Mouse (Mus musculus): Measurements from ENCODE around the gene Commd4. TPM values are rescaled to one million over a fixed set of nuclear protein-coding genes. Genes with fewer than 3 reads are reported as not detected.

Gene Commd4
- polyA plus RNA-seq, 1 experiment = 48.8 TPM

DNA sequence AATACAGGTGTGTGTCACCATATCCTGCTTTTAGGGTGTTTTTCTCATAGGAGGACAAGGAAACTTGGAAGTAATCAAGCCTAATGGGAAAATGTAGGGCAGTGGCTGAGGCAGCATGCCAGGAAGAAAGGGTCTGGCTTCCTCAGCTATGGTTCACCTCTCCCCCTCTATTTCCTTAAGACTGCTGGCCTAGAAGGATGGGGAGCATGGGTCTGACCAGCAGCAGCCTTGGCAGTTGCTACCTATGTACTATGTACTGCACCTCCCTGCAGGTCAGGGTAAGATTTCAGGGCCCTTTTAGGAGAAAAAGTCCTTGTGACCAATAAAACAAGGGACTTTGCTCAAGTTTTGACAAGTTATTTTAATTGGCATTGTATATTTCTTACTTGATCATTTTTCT, 28.5 kb downstream of the Commd4 start:
- H3K9me3 ChIP-seq = no peaks in the 10 kb centered on the region
- TF ChIP-seq FLI1 (IDR thresholded peaks at IDR 0.05; ENCODE audit: low read length) (no peak), GATA1 (IDR thresholded peaks at IDR 0.05; ENCODE audit: borderline replicate concordance, low read length) (no peak)
- H3K4me1 ChIP-seq = peaks cover 15% of the 10 kb centered on the region
- H3K4me3 ChIP-seq (replicated peaks) = peak overlapping the region; percentile 99
- H3K36me3 ChIP-seq (replicated peaks; ENCODE audit: low read length) = peaks cover 66% of the 10 kb centered on the region
- H3K27me3 ChIP-seq (replicated peaks) = no peaks in the 10 kb centered on the region

DNA sequence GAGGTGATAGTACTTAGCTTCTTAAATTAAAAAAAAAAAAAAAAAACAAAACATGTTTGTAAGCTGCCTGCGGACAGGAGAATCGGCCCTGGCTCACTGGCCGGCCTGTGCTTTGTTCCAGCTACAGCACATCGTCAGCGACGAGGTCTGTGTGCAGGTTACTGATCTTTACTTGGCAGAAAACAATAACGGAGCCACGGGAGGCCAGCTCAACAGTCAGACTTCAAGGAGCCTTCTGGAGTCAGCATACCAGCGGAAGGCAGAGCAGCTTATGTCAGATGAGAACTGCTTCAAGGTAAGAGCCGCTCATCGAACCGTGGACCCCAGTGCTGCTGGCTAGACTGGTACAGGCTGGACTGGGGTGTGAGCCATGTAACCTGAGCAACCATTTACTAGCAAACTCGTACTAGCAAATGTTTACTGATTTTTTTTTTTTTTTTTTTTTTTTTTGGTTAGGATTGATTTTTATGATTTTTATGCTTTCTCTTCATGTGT, 40.8 kb downstream of the Commd4 start:
- peaks cover 97% of the 10 kb centered on the region for H3K36me3 ChIP-seq (replicated peaks; ENCODE audit: low read length)
- no peak for TF ChIP-seq FLI1 (IDR thresholded peaks at IDR 0.05; ENCODE audit: low read length)
- TF ChIP-seq GATA1 (IDR thresholded peaks at IDR 0.05; ENCODE audit: borderline replicate concordance, low read length) = no peak

More for the DNA sequence above, 40.8 kb downstream of the Commd4 start:
- H3K27me3 ChIP-seq (replicated peaks) = no peaks in the 10 kb centered on the region
- H3K9me3 ChIP-seq = no peaks in the 10 kb centered on the region
- H3K4me3 ChIP-seq (replicated peaks) = no peak overlapping the region
- H3K4me1 ChIP-seq = no peaks in the 10 kb centered on the region

Other genes starting within 250 kb of the Commd4 start
- gene Snx33, start 230.0 kb downstream of the Commd4 start, polyA plus RNA-seq (2012; ENCODE audit: insufficient read depth, low replicate concordance) = 0.19 and 0.94 TPM in 2 replicates
- gene Imp3, start 220.9 kb downstream of the Commd4 start, polyA plus RNA-seq (2012; ENCODE audit: insufficient read depth, low replicate concordance) = 42.0 and 92.2 TPM in 2 replicates
- 1.3 and 2.5 TPM in 2 replicates for gene Snupn, start 207.5 kb downstream of the Commd4 start, polyA plus RNA-seq (2012; ENCODE audit: insufficient read depth, low replicate concordance)
- 3.5 TPM in 1 of 2 replicates, not detected in the other for gene Ptpn9, start 163.4 kb downstream of the Commd4 start, polyA plus RNA-seq (2012; ENCODE audit: insufficient read depth, low replicate concordance)
- gene Sin3a, start 86.3 kb downstream of the Commd4 start, polyA plus RNA-seq (2012; ENCODE audit: insufficient read depth, low replicate concordance) = 0.78 and 3.8 TPM in 2 replicates
- 50.4 and 95.7 TPM in 2 replicates for gene Man2c1, start 27.6 kb downstream of the Commd4 start, polyA plus RNA-seq (2012; ENCODE audit: insufficient read depth, low replicate concordance)
- 9.2 and 10.4 TPM in 2 replicates for gene Neil1, start 10.0 kb downstream of the Commd4 start, polyA plus RNA-seq (2012; ENCODE audit: insufficient read depth, low replicate concordance)
- gene Trcg1, start 78.2 kb upstream of the Commd4 start, polyA plus RNA-seq (2012; ENCODE audit: insufficient read depth, low replicate concordance) = not detected in 2 replicates
- 78.6 and 106 TPM in 2 replicates for gene 1700017B05Rik, start 104.3 kb upstream of the Commd4 start, polyA plus RNA-seq (2012; ENCODE audit: insufficient read depth, low replicate concordance)

Data from megakaryocyte, embryonic 14.5 days (primary cell).